Mouse (Mus musculus): ENCODE results near the gene Olfr1252.

Olfr1252 gene

DNA sequence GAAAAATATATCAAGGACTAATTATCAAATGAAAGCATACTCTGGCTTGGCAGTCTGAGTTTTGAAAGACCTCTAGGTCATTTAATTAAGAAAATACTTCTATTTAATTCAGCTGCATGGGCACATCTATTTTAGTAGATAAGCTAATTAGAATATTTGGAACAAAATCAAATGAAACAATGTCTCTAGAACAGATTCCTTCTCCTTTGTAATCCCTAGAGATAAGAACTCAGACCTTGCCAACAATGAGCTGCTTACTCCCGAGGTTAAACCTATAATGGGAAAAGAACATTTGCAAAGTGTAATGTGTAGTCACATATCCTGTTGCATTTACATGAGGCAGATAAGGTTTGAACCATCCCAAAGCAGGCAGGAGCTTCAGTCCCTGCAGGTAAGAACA, at the start of gene Olfr1252:
TSS of gene Olfr1252 (minus strand) at position 101 of the 400 bp plus-strand sequence.
- no peak for DNase-seq (ENCODE audit: low spot score)

DNA sequence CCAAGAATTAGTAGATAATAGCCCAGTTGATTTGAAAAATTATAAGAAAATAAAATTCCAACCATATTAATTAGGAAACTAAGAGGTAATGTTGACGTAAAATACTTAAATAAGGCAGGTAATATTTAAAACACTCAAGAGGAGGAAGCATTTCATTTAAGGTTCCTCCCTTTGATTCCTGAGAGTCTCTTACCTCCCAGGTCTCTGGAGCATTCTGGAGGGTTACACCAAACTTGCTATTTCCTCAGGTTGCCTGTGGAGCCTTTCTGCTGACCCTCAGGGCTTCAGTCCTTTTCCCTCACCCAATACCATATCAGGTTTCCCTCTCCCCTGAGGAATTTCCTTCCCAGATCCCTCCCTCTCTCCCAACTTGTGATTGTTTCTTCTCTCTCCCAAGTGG, 32.2 kb upstream of the Olfr1252 start, which contains the start of gene Olfr1253:
TSS of gene Olfr1253 (minus strand) at position 101 of the 400 bp plus-strand sequence.
- no peak for DNase-seq (ENCODE audit: low spot score)

DNA sequence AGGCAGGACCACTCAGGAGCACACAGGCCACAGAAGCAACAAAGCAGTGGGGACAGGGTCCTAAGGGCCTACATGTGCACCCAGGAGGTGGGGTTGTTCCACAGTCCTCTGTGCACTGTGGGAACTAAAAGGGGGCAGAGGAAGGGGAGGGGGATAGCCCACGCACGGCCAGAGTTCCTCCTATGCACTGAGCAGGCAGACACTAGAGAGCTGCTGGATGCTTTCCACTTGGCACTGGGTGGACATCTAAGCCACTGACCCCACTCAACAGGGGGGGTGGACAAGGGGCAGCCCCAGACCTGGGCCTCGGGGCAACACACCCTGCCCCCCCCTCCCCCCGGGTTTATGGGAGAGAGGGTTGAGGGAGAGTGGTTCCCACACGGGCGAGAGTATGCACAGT, 32.8 kb downstream of the Olfr1252 start:
- DNase-seq (ENCODE audit: low spot score) = no peak

DNA sequence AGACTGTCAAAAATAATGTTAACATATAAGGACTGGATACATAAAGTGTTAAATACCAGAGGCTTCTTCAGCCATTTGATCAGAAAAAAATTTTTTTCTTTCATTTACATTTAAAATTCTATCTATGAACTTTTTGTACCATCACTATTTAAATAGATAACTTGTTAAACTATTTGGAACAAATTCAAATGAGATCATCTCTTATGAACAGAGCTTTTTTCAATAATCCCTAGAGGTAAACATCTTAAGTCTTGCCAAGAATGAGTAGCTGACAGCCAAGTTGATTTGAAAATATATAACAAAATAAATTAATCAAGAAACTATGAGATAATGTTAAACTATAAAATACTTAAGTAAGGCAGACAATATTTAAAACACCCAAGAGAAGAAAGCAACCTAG, 53.0 kb downstream of the Olfr1252 start, which contains the start of gene Olfr1251:
TSS of gene Olfr1251 (minus strand) at position 101 of the 400 bp plus-strand sequence.
- no peak for DNase-seq (ENCODE audit: low spot score)

Data from testis, postnatal 14 days (tissue).